Mouse (Mus musculus): ENCODE measurements around the gene Add2.

Add2 gene

DNA sequence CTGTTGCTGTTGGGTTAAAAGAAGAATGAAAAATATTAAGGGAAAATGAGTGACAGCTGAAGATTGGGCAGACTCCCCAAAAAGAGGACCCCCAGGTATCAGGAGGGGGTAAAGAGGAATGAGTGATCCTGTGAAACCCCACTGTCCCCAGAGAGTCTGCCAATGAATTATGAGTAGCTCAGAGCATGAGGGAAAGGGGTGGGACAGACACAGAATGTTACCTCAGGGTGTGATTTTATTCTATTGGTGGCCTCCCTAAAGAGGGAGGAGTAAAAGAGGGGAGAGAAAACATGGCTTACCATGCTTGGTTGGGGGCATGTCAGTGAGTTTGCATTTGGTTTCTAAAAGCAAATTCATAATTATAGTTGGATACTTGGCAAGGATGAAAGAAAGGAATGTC, 50.8 kb downstream of the Add2 start:
- no peak for DNase-seq (ENCODE audit: low spot score in 2 of 2)

DNA sequence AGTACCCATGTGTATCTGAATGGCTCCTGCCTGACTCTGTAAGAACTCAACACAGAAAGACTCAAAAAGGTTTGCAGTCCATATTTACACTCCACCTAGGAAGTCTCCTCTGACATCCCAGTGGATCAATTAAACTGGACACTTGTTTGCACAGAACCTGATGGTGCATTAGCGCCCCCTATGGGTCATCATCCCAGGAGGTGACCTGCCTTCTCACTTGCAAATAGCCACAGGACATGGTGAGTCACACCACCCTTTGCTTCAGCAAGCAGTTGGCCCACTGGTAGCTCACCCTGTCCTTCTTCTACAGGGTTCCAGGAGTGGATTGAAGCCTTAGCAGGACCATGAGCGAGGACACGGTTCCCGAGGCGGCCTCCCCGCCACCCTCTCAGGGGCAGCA, 57.0 kb downstream of the Add2 start:
- peak in 1 of 2 experiments; percentile 56 for DNase-seq (ENCODE audit: low spot score in 2 of 2)

DNA sequence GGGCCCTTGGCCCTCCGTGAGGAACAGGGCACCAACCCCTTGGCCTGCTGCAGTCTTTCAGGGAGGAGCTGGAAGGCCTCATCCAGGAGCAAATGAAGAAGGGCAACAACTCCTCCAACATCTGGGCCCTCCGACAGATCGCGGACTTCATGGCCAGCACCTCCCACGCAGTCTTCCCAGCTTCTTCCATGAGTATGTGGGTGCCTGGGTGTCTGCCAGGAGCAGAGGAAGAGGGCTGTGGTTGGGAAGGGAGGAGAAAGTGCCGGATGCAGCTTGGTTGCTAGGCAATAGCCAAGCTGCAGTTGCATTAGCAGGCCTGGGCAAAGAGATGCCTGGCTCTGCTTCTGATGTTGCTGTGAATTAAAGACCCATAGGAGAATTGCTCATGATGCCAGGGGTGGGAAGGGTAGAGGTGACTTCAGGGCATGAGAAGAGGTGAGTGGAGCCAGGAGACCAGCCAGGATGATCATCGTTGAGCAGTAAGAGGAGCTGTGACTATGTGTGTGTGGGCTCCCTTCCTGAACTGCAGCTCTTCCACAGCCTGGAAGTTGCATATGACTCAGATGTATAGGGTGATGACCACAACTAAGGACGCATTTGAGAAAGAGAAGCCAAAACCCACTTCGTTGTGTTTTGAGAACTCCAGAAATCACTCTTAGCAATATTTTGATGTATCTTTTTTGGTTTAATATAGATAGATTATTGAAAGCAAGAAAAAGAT, 58.5 kb downstream of the Add2 start:
- DNase-seq (ENCODE audit: low spot score in 2 of 2) = peak; percentile 82 to 84

- no peak for DNase-seq (ENCODE audit: low spot score in 2 of 2)
Measured at GRCm38 (mm10) chr6:86087813-86088212, 59.3 kb downstream of the Add2 start.

- DNase-seq (ENCODE audit: low spot score in 2 of 2) = no peak
Measured at GRCm38 (mm10) chr6:86094202-86094838, 65.8 kb downstream of the Add2 start.

DNA sequence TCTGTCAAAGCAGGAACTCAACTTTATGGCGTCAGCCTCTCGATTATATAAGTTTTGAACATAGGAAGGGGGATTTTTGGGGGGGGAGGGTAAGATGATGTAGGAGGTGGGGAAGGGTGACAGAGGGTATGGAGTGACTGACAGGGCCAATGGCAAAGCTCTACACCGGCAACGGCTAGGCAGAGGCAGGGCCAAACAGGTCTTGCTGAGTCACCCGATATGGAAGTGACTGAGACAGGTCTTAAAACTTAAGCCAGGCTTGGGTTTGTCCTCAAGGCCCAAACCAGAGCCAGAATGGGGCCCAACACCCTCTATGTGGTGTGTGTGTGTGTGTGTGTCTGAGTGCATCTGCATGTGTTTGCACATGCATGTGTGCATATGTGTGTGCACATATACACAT, 67.0 kb downstream of the Add2 start:
- DNase-seq (ENCODE audit: low spot score in 2 of 2) = no peak

- no peak for DNase-seq (ENCODE audit: low spot score in 2 of 2)
Measured at GRCm38 (mm10) chr6:86096733-86097132, 68.3 kb downstream of the Add2 start.

DNA sequence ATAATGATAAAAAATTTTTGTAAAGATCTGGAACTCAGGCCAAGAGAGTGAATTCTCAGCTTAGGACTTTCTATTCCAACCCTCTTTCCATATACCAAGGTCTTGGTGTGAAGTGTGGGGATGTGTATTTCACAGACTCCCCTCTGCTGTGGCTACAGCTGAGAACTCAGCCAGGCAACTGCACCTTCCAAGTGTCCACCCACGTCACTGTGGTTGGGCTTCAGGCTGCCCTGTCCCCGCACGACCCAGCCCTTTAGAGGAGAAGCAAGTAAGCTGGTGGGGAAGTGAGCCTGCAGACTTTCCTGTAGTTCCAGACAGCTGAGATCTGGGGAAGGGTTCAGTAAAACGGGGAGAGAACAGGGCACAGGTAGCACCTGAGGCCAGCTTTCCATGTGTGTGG, 68.7 kb downstream of the Add2 start:
- DNase-seq (ENCODE audit: low spot score in 2 of 2) = no peak

GRCm38 (mm10) chr6:86099003-86099402, 70.5 kb downstream of the Add2 start:
- no peak for DNase-seq (ENCODE audit: low spot score in 2 of 2)

- no peak for DNase-seq (ENCODE audit: low spot score in 2 of 2)
Measured at GRCm38 (mm10) chr6:86101451-86101850, 73.0 kb downstream of the Add2 start.

GRCm38 (mm10) chr6:86102874-86103273, 74.4 kb downstream of the Add2 start:
- DNase-seq (ENCODE audit: low spot score in 2 of 2) = peak; percentile 62 to 67

DNA sequence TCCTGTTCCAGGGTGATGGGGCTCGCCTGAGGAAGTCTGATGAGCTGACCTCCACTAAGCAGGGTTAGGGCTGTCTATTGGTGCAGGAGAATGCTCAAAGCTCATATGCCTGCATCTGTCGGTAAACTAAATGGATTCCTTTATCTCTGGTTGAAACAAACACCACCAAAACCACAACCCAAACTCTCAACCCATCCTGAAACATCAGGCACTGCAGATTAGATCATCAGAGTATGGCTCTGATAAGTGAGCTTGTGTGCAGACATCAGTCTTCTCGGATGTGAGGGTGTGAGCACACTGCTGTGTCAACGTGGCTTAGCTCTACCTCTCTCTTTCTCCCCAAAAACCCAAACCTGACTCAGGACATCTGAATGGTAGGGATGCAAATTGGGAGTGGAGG, 75.1 kb downstream of the Add2 start:
- DNase-seq (ENCODE audit: low spot score in 2 of 2) = no peak

DNA sequence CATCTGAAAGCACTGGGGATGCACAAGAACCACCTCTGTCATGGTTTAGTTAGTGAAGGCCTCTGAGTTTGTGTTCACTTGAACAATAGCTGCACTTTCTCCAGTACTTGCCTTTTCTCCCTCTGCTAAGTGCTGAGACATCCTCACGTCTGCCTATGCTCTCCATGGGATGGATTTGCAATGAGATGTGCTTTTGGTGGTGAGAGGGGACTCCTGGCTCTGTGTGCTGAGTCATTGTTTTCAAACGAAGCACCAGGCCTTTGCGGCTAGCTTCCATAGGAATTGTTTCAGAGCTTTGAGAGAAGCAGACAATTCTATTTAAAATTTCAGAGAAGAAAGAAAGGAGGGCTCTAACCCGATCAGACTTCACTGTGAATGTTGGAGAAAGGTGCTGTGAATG, 76.2 kb downstream of the Add2 start:
- DNase-seq (ENCODE audit: low spot score in 2 of 2) = no peak

GRCm38 (mm10) chr6:86106045-86106444, 77.6 kb downstream of the Add2 start:
- DNase-seq (ENCODE audit: low spot score in 2 of 2) = no peak

DNA sequence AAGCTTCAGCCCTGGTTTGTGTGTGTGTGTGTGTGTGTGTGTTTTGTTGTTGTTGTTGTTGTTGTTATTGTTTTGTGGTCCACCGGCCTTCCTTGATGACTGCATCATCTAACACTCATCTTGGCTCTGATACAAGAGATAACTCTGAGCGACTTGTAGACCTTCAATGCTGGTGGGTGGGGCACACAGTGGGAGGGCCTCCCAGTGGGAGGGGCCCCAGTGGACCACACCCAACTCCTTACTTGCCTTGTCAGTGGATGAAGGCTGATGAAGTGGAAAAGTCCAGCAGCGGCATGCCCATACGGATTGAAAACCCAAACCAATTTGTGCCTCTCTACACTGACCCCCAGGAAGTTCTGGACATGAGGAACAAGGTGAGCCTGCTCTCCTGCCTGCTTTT, 78.6 kb downstream of the Add2 start:
- no peak for DNase-seq (ENCODE audit: low spot score in 2 of 2)

DNA sequence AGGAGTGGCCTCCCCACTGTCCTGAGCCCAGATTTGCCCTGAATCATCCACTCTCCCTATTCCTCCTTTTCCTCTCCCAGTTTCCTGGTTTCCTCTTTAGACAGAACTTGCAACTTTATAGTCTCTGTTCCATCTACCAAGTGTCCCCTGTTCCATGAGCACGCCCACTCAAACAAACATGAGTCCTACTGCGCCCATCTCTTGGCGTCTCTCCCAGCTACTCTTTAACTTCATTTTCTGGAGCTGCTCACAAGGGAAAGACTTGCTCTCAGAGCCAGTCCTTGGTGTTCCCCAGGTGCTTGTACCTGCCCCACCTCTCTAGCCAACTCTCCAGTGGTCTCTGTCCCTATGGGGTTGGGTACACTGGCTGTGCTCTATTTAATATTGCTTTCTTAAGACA, 87.4 kb downstream of the Add2 start:
- DNase-seq (ENCODE audit: low spot score in 2 of 2) = no peak

DNA sequence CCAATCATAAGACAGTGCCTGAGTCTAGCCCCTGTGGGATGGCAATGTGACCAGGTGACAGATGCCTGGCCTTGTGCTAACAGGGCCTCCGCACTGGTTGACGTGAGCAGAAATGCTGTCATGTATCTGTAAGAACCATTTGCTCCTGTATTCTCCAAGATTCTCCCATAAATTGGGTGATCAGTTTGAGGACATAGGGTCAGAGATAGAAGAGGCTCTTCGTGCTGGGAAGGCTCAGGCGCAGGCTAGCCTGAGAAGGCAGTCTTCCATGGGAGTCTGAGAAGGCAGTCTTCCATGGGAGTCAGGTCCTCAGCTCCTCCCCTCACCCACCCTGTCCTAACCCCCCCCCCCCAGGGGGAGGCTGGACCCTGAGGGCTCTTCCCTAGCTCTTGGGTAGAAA, 94.6 kb downstream of the Add2 start:
- no peak for DNase-seq (ENCODE audit: low spot score in 2 of 2)

- DNase-seq (ENCODE audit: low spot score in 2 of 2) = no peak
Measured at GRCm38 (mm10) chr6:86125761-86126160, 97.3 kb downstream of the Add2 start.

GRCm38 (mm10) chr6:86126953-86127581, 98.6 kb downstream of the Add2 start:
- DNase-seq (ENCODE audit: low spot score in 2 of 2) = peak; percentile 51 to 55

- DNase-seq (ENCODE audit: low spot score in 2 of 2) = no peak
Measured at GRCm38 (mm10) chr6:86128504-86128903, 100.0 kb downstream of the Add2 start.

DNA sequence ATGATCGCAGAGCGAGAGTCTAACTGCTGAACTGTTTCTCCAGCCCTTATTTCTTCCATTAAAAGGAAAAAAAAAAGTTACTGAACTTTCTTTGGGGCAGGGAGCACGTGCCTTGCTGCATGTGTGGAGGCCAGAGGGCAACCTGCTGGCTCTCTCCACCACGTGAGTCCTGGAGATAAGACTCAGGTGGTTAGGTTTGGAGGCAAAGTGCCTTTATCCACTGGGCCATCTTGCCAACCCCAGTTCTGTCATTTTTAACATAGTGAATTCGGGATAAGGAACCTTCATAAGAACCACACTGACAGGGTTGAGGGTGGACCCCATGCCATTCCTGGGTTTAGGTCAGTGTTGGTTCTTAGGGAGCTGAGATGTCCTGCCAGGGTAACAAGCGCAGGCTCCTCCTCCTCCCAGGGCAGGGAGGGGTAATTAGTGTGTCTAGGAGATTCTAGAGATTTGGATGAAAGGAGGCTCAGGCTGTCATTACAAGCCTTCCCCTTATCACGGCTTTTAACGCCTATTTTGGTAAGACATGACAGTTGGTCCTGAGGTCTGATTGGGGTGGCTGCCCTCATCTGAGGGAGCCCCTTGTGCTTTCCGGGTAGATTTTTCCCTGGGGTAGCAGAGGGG, 101.5 kb downstream of the Add2 start:
- DNase-seq (ENCODE audit: low spot score in 2 of 2) = no peak

GRCm38 (mm10) chr6:86133882-86134281, 105.4 kb downstream of the Add2 start:
- no peak for DNase-seq (ENCODE audit: low spot score in 2 of 2)

DNA sequence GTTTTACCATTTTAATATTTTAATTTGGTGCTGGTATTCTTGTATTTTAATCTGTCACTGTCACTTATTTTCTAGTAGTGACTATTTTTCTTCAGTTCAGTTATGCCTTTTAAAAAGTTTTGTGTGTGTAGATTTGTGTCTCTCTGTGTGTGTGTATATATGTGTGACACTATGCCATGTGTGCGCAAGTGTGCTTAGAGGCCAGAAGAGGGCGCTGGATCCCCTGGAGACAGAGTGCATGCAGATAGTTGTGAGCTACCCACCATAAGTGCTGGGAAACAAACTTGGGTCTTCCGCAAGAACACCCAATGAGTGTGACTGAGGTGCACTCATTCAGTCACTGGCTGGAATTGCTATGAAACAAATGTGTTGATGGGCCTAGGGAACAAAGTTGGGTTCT, 107.7 kb downstream of the Add2 start:
- no peak for DNase-seq (ENCODE audit: low spot score in 2 of 2)

Measured in frontal cortex, postnatal 14 days (tissue).